Mouse (Mus musculus) heart, postnatal 0 days (tissue): ENCODE data around the gene Elf1.

ENCODE experiments used
- CTCF ChIP-seq: IDR thresholded peaks from 2 replicates; pipeline ENCODE4 v1.5.1; 2016; ENCODE audit warnings: antibody characterized with exemption, control low read depth, low read depth
- EP300 ChIP-seq: IDR thresholded peaks from 2 replicates; pipeline ENCODE4 v1.6.1; 2016; ENCODE audit warnings: antibody characterized with exemption, low read depth

DNA sequence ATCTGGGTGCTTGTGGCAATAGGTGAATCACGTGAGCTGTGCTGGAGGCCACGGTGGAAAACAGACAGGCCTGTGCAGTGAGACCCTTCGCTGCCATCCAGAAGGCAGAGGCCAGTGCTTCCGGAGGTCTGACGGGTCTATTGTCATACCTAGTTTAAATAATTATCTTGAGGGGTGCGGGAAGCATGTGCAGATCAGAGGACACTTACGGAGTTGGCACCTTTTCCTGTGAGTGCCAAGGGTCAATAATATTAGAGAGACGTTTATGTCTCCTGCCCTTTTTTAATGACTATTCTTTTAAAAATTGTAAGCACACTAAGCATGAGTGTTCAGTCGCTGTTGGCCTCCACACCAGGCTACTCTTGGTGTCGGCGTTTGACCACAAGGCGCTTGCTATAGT, 8.2 kb downstream of the Elf1 start:
- no peak for TF ChIP-seq CTCF
- no peak for TF ChIP-seq EP300
